Mouse (Mus musculus): ENCODE results near the gene Fam83c. TPM values are rescaled to one million over a fixed set of nuclear protein-coding genes. Genes with fewer than 3 reads are reported as not detected.

Gene Fam83c
- total and polyA plus RNA-seq, 2 experiments from 2014 or later: not detected

DNA sequence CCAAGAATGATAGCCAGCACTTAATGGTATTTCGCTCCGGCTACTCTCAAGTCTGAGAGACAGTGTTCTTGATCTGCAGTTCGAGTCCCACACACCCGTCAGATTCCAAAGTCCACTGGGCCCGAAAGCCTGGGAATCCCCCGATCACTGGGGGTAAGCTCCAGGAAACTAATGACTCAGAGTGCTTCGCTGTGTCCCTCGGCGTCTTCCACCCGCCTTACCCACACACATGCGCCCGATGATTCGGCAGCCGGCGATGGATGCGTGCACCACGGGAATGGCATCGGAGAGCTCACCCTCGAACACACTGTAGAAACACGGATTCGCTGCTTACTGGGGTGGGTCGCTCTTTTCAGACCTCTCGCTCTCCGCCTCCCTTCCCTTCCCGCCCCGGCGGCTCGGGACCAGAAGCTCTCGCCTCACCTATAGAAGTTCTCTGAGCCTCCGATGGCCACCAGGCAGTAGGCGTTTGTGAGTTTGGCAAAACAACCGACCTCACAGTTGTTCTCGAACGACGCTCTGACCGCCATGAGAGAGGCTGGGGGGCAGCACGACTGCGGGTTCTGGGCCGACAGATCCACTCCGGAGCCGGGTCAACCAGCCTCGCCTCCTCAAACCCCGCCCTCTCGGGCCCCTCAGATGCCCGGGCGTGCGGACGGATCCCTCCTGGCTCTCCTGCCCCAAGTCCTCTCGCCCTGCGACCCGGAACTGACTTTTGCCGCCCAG is 8.6 kb downstream of the Fam83c start:
- Histone ChIP-seq H3K9ac (replicated peaks; ENCODE audit: low read length, poor library complexity, severe bottlenecking) (peak overlapping the region; percentile 54), H3K4me2 (ENCODE audit: low read depth, low read length, poor library complexity, severe bottlenecking) (peak overlapping the region; percentile 56), H3K9me3 (ENCODE audit: low read length) (no peaks in the 10 kb centered on the region), H3K4me3 (ENCODE audit: low read depth, low read length) (peak overlapping the region; percentile 72), H3K4me1 (ENCODE audit: insufficient read depth, low read length) (peaks cover 6% of the 10 kb centered on the region; the same call in 1 of the 2 replicates), H3K27ac (ENCODE audit: low read depth, low read length) (peak overlapping the region; percentile 87), H3K27me3 (ENCODE audit: insufficient read depth, low read length) (no peaks in the 10 kb centered on the region), H3K36me3 (ENCODE audit: insufficient read depth, low read length) (peaks cover 22% of the 10 kb centered on the region)
- DNase-seq (ENCODE audit: low spot score): no peak
- WGBS: 3% methylated on average over 52 of the region's 52 CpGs
- no peak for TF ChIP-seq CTCF (IDR thresholded peaks at IDR 0.05)
- ATAC-seq (ENCODE audit: low FRiP score): peak; percentile 15; the same call in 1 of the 2 replicates

DNA sequence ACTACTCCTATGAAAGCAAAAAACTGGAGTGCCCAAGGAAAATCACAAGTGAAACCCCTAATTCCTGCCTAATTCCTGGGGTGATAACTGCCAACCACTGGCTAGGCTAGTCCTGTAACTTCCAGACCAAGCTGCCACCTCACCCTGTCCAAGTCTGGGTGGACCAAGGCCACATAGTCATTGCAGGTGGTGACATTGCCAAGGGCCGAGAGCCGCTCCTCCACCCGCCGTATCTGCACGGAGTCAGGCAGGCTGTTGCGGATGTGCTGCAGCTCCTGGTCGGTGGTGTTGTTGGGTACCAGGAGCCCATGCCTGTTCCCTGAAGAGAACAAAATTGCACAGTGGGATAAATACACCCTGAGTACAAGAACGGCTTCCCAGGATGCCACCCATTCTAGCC is 10.9 kb downstream of the Fam83c start:
- ATAC-seq (ENCODE audit: low FRiP score) (no peak), DNase-seq (ENCODE audit: low spot score) (no peak)
- H3K9ac ChIP-seq (replicated peaks; ENCODE audit: low read length, poor library complexity, severe bottlenecking): no peak overlapping the region
- TF ChIP-seq CTCF (IDR thresholded peaks at IDR 0.05): no peak
- no peak overlapping the region for H3K4me2 ChIP-seq (ENCODE audit: low read depth, low read length, poor library complexity, severe bottlenecking)
- H3K36me3 ChIP-seq (ENCODE audit: insufficient read depth, low read length): peaks cover 27% of the 10 kb centered on the region
- peaks cover 6% of the 10 kb centered on the region; the same call in 1 of the 2 replicates for H3K4me1 ChIP-seq (ENCODE audit: insufficient read depth, low read length)
- 99% methylated on average over 8 of the region's 8 CpGs for WGBS
- no peaks in the 10 kb centered on the region for H3K27me3 ChIP-seq (ENCODE audit: insufficient read depth, low read length)
- H3K27ac ChIP-seq (ENCODE audit: low read depth, low read length): no peak overlapping the region
- H3K9me3 ChIP-seq (ENCODE audit: low read length): no peaks in the 10 kb centered on the region
- no peak overlapping the region for H3K4me3 ChIP-seq (ENCODE audit: low read depth, low read length)

DNA sequence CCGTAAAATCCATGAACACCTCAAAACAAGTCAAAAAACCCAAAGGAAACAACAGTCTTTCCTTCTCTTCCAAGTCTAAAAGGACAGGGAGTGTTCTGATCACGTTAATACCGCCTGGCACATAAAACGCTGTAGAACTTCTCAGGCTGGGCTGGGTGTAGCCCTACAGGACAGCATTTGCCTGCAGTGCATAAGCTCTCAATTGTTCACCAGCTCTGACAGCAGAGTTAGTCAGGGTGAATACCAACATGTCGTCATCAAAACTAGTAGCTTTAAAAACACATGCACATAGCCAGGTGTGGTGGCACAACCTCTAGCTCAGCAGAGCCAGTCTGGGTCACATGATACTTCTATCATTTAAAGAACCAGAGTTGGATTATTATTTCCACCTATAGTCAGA is 13.9 kb downstream of the Fam83c start:
- H3K4me2 ChIP-seq (ENCODE audit: low read depth, low read length, poor library complexity, severe bottlenecking): no peak overlapping the region
- no peak overlapping the region for H3K27ac ChIP-seq (ENCODE audit: low read depth, low read length)
- ATAC-seq (ENCODE audit: low FRiP score) (no peak), DNase-seq (ENCODE audit: low spot score) (no peak)
- TF ChIP-seq CTCF (IDR thresholded peaks at IDR 0.05): no peak
- peaks cover 13% of the 10 kb centered on the region; the same call in 1 of the 2 replicates for H3K4me1 ChIP-seq (ENCODE audit: insufficient read depth, low read length)
- no peaks in the 10 kb centered on the region for H3K9me3 ChIP-seq (ENCODE audit: low read length)
- no peak overlapping the region for H3K9ac ChIP-seq (replicated peaks; ENCODE audit: low read length, poor library complexity, severe bottlenecking)
- H3K36me3 ChIP-seq (ENCODE audit: insufficient read depth, low read length): peaks cover 38% of the 10 kb centered on the region
- no peaks in the 10 kb centered on the region for H3K27me3 ChIP-seq (ENCODE audit: insufficient read depth, low read length)
- no peak overlapping the region for H3K4me3 ChIP-seq (ENCODE audit: low read depth, low read length)
- 94% methylated on average over 5 of the region's 5 CpGs for WGBS

DNA sequence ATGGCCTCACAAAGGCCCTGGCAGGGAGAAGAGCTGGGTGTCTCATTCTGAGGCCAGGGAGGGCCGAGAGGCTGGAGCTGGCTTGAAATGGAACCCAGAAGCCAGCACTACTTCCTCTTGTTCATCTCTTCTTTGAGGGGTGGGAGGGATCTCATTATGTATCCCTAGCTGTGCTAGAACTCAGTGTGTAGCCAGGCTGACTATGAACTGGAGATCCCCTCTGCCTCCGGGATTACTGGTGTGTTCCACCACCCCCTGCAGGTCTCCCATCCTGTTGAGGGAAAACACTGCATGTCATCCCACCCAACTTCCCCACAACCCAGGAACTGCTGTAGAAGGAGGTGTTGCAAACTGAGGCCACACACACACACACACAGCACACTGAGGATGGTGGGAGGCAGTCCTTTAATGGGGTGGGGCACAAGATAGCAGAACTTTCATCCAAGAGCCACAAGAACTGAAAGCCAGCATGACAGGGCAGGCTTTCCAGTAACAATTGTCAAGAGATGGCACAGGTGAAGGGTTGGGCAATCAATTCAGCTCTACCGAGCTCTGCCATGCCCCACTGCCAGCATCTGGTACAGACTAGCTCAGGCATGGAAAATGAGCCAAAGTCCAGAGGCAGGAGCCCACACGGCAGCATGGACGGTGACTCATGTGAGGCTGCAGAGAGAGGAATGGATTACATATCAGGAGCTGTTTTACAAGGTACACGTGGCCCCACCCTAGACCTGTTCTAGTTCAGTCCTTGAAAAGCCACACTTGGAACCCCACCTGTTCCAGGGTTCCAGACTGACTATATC is 15.0 kb downstream of the Fam83c start:
- DNase-seq (ENCODE audit: low spot score): no peak

DNA sequence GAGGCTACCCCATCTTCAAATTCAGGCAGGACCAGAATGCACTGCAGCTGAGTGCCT is 15.4 kb downstream of the Fam83c start, which contains the start of gene BC029722:
TSS of gene BC029722 (minus strand) at position 35 of the 57 bp plus-strand sequence.
- ATAC-seq (ENCODE audit: low FRiP score): no peak
- H3K9ac ChIP-seq (replicated peaks; ENCODE audit: low read length, poor library complexity, severe bottlenecking): peak within 1 kb of the TSS; percentile 86
- H3K4me2 ChIP-seq (ENCODE audit: low read depth, low read length, poor library complexity, severe bottlenecking): peak within 1 kb of the TSS; percentile 68
- DNase-seq (ENCODE audit: low spot score): no peak
- TF ChIP-seq CTCF (IDR thresholded peaks at IDR 0.05): no peak
- H3K4me3 ChIP-seq (ENCODE audit: low read depth, low read length): peak within 1 kb of the TSS; percentile 49
- peak within 1 kb of the TSS; percentile 86 for H3K27ac ChIP-seq (ENCODE audit: low read depth, low read length)
- H3K4me1 ChIP-seq (ENCODE audit: insufficient read depth, low read length): peaks cover 11% of the 10 kb centered on the region; the same call in 1 of the 2 replicates
- no peaks in the 10 kb centered on the region for H3K27me3 ChIP-seq (ENCODE audit: insufficient read depth, low read length)
- H3K9me3 ChIP-seq (ENCODE audit: low read length): no peaks in the 10 kb centered on the region
- H3K36me3 ChIP-seq (ENCODE audit: insufficient read depth, low read length): peaks cover 42% of the 10 kb centered on the region

More for the DNA sequence above, 15.0 kb downstream of the Fam83c start:
- peak; percentile 44 for ATAC-seq (ENCODE audit: low FRiP score)
- no peak for TF ChIP-seq CTCF (IDR thresholded peaks at IDR 0.05)
- peak overlapping the region; percentile 86 for H3K27ac ChIP-seq (ENCODE audit: low read depth, low read length)
- H3K9me3 ChIP-seq (ENCODE audit: low read length): no peaks in the 10 kb centered on the region
- H3K36me3 ChIP-seq (ENCODE audit: insufficient read depth, low read length): peaks cover 42% of the 10 kb centered on the region
- peak overlapping the region; percentile 68 for H3K4me2 ChIP-seq (ENCODE audit: low read depth, low read length, poor library complexity, severe bottlenecking)
- WGBS: 65% methylated on average over 6 of the region's 6 CpGs
- H3K27me3 ChIP-seq (ENCODE audit: insufficient read depth, low read length): no peaks in the 10 kb centered on the region
- H3K9ac ChIP-seq (replicated peaks; ENCODE audit: low read length, poor library complexity, severe bottlenecking): peak overlapping the region; percentile 86
- peaks cover 11% of the 10 kb centered on the region; the same call in 1 of the 2 replicates for H3K4me1 ChIP-seq (ENCODE audit: insufficient read depth, low read length)
- peak overlapping the region; percentile 49 for H3K4me3 ChIP-seq (ENCODE audit: low read depth, low read length)
